Mouse (Mus musculus) heart, embryonic 10.5 days (tissue): ENCODE measurements around the gene Tmem190. TPM values are rescaled to one million over a fixed set of nuclear protein-coding genes. Genes with fewer than 3 reads are reported as not detected.
A peak's percentile ranks its signal among the peaks of the same experiment; 100 is the strongest.
"Not testable (repeated sequence)": the region's sequence is repeated elsewhere in the genome, so short reads cannot be mapped to it uniquely, and the experiment has no call there.

Experiments used
- DNase-seq: peaks from one replicate; pipeline ENCODE4 v3.0.0-alpha.2; 2017; ENCODE audit warnings: low spot score
- H3K27ac ChIP-seq: fragments of 300-500 bp; sonication (generic); 2 replicates; pipeline ENCODE4 v1.5.1; 2016; ENCODE audit warnings: mild to moderate bottlenecking
- H3K27me3 ChIP-seq: fragments of 300-500 bp; sonication (generic); 2 replicates; pipeline ENCODE4 v1.6.1; 2016; ENCODE audit warnings: mild to moderate bottlenecking; ENCODE audit not compliant: poor library complexity, insufficient read depth, severe bottlenecking
- H3K36me3 ChIP-seq: fragments of 300-500 bp; sonication (generic); 2 replicates; pipeline ENCODE4 v1.6.1; 2016; ENCODE audit warnings: mild to moderate bottlenecking, moderate library complexity
- H3K4me1 ChIP-seq: fragments of 300-500 bp; sonication (generic); 2 replicates; pipeline ENCODE4 v1.6.1; 2016; ENCODE audit warnings: mild to moderate bottlenecking
- H3K4me3 ChIP-seq: fragments of 300-500 bp; sonication (generic); 2 replicates; pipeline ENCODE4 v1.5.1; 2016; ENCODE audit warnings: mild to moderate bottlenecking, moderate library complexity
- H3K9me3 ChIP-seq: fragments of 300-500 bp; sonication (generic); 2 replicates; pipeline ENCODE4 v1.6.1; 2016; ENCODE audit warnings: mild to moderate bottlenecking, moderate library complexity
- WGBS: fragments of 180-500 bp; shearing (Covaris S2); methylation state at CpG from one replicate; pipeline ENCODE4 v1.1.7; 2016; 5-methylcytosine and 5-hydroxymethylcytosine counted together
- polyA plus RNA-seq: library from polyadenylated mRNA; unstranded; fragments of >200 nt; fragmentation: Nextera tagmentation; extraction: Ambion mirVana; gene quantifications from 2 replicates; pipeline ENCODE4 v1.2.1, GENCODE M21; 2016

The Tmem190 gene
- polyA plus RNA-seq, 1 experiment from 2014 or later, result 0.34 TPM

GRCm38 (mm10) chr7:4802247-4802646 is 19.5 kb downstream of the Tmem190 start:
- Histone ChIP-seq H3K4me1 (no peaks in the 10 kb centered on the region), H3K27me3 (no peaks in the 10 kb centered on the region), H3K36me3 (peaks cover 33% of the 10 kb centered on the region), H3K9me3 (no peaks in the 10 kb centered on the region), H3K4me3 (no peak overlapping the region), H3K27ac (no peak overlapping the region)
- no peak for DNase-seq

- Histone ChIP-seq H3K27ac (no peak overlapping the region), H3K27me3 (no peaks in the 10 kb centered on the region), H3K36me3 (peaks cover 59% of the 10 kb centered on the region), H3K9me3 (no peaks in the 10 kb centered on the region), H3K4me1 (peaks cover 19% of the 10 kb centered on the region), H3K4me3 (no peak overlapping the region)
- DNase-seq, result no peak
- WGBS, result 85% methylated on average over 7 of the region's 7 CpGs
Measured at GRCm38 (mm10) chr7:4806716-4807115, 24.0 kb downstream of the Tmem190 start.

- H3K4me1 ChIP-seq, result peaks cover 19% of the 10 kb centered on the region
- not testable (repeated sequence) for H3K27me3 ChIP-seq, DNase-seq, H3K9me3 ChIP-seq
- peaks cover 42% of the 10 kb centered on the region for H3K36me3 ChIP-seq
- peak overlapping the region; percentile 99 for H3K27ac ChIP-seq
- peak overlapping the region; percentile 99 for H3K4me3 ChIP-seq
- 36% methylated on average over 10 of the region's 10 CpGs for whole genome bisulfite sequencing
Measured at GRCm38 (mm10) chr7:4811131-4811530, 28.4 kb downstream of the Tmem190 start.

- peak overlapping the region; percentile 99 for H3K4me3 ChIP-seq
- peak; percentile 85 for DNase-seq
- H3K27ac ChIP-seq, result peak overlapping the region; percentile 99
- peaks cover 19% of the 10 kb centered on the region for H3K4me1 ChIP-seq
- under 1% methylated on average over 36 of the region's 36 CpGs for WGBS
- no peaks in the 10 kb centered on the region for H3K9me3 ChIP-seq
- H3K36me3 ChIP-seq, result peaks cover 35% of the 10 kb centered on the region
- no peaks in the 10 kb centered on the region for H3K27me3 ChIP-seq
Measured at GRCm38 (mm10) chr7:4811842-4812302, 29.1 kb downstream of the Tmem190 start.

GRCm38 (mm10) chr7:4812303-4813104 is 29.8 kb downstream of the Tmem190 start, which contains the start of gene Ube2s:
Gene Ube2s, minus strand, starts transcription at chr7:4812590.
- H3K4me1 ChIP-seq, result peaks cover 19% of the 10 kb centered on the region
- no peaks in the 10 kb centered on the region for H3K27me3 ChIP-seq
- under 1% methylated on average over 62 of the region's 62 CpGs for WGBS
- H3K9me3 ChIP-seq, result no peaks in the 10 kb centered on the region
- peak within 1 kb of the TSS; percentile 99 for H3K4me3 ChIP-seq
- peaks cover 28% of the 10 kb centered on the region for H3K36me3 ChIP-seq
- DNase-seq, result peak; percentile 99
- H3K27ac ChIP-seq, result peak within 1 kb of the TSS; percentile 99

- peaks cover 25% of the 10 kb centered on the region for H3K36me3 ChIP-seq
- peak overlapping the region; percentile 99 for H3K27ac ChIP-seq
- H3K4me1 ChIP-seq, result peaks cover 19% of the 10 kb centered on the region
- H3K27me3 ChIP-seq, result no peaks in the 10 kb centered on the region
- H3K4me3 ChIP-seq, result peak overlapping the region; percentile 99
- DNase-seq, result no peak
- WGBS, result 21% methylated on average over 8 of the region's 8 CpGs
- H3K9me3 ChIP-seq, result no peaks in the 10 kb centered on the region
Measured at GRCm38 (mm10) chr7:4813105-4813791, 30.5 kb downstream of the Tmem190 start.

- no peaks in the 10 kb centered on the region; the same call in 1 of the 2 replicates for H3K4me1 ChIP-seq
- H3K36me3 ChIP-seq, result no peaks in the 10 kb centered on the region
- H3K4me3 ChIP-seq, result no peak overlapping the region
- no peak for DNase-seq
- no peak overlapping the region for H3K27ac ChIP-seq
- H3K27me3 ChIP-seq, result no peaks in the 10 kb centered on the region
- H3K9me3 ChIP-seq, result no peaks in the 10 kb centered on the region
Measured at GRCm38 (mm10) chr7:4816559-4816958, 33.8 kb downstream of the Tmem190 start.

- not testable (repeated sequence) for H3K27ac ChIP-seq, H3K4me3 ChIP-seq, H3K27me3 ChIP-seq, H3K36me3 ChIP-seq, H3K9me3 ChIP-seq, DNase-seq
- 84% methylated on average over 7 of the region's 7 CpGs for WGBS
- peaks cover 16% of the 10 kb centered on the region; the same call in 1 of the 2 replicates for H3K4me1 ChIP-seq
Measured at GRCm38 (mm10) chr7:4820925-4821324, 38.2 kb downstream of the Tmem190 start.

- WGBS, result 84% methylated on average over 4 of the region's 4 CpGs
- Histone ChIP-seq H3K4me1 (peaks cover 16% of the 10 kb centered on the region; the same call in 1 of the 2 replicates), H3K36me3 (no peaks in the 10 kb centered on the region)
Measured at GRCm38 (mm10) chr7:4821690-4822089, 39.0 kb downstream of the Tmem190 start.

GRCm38 (mm10) chr7:4822162-4822907 is 39.6 kb downstream of the Tmem190 start:
- Histone ChIP-seq H3K9me3 (no peaks in the 10 kb centered on the region), H3K27ac (peak overlapping the region; percentile 22; the same call in 1 of the 2 replicates), H3K4me1 (peaks cover 16% of the 10 kb centered on the region; the same call in 1 of the 2 replicates), H3K4me3 (no peak overlapping the region), H3K36me3 (no peaks in the 10 kb centered on the region), H3K27me3 (0 out of 2 replicates have a peak, but pooled peaks cover 3% of the 10 kb centered on the region)
- no peak for DNase-seq
- 64% methylated on average over 6 of the region's 6 CpGs for WGBS

More at GRCm38 (mm10) chr7:4821690-4822089, 39.0 kb downstream of the Tmem190 start:
- Histone ChIP-seq H3K4me3 (no peak overlapping the region), H3K27ac (peak overlapping the region; percentile 22; the same call in 1 of the 2 replicates), H3K9me3 (no peaks in the 10 kb centered on the region), H3K27me3 (0 out of 2 replicates have a peak, but pooled peaks cover 3% of the 10 kb centered on the region)
- no peak for DNase-seq

GRCm38 (mm10) chr7:4825365-4825764 is 42.6 kb downstream of the Tmem190 start:
- no peaks in the 10 kb centered on the region for H3K9me3 ChIP-seq
- H3K27me3 ChIP-seq, result peaks cover 17% of the 10 kb centered on the region
- 31% methylated on average over 4 of the region's 4 CpGs for WGBS
- no peaks in the 10 kb centered on the region for H3K36me3 ChIP-seq
- DNase-seq, result no peak
- H3K4me3 ChIP-seq, result no peak overlapping the region
- peaks cover 16% of the 10 kb centered on the region; the same call in 1 of the 2 replicates for H3K4me1 ChIP-seq
- H3K27ac ChIP-seq, result no peak overlapping the region

GRCm38 (mm10) chr7:4830476-4830875 is 47.7 kb downstream of the Tmem190 start:
- Histone ChIP-seq H3K4me1 (no peaks in the 10 kb centered on the region), H3K36me3 (no peaks in the 10 kb centered on the region), H3K27ac (no peak overlapping the region), H3K9me3 (no peaks in the 10 kb centered on the region), H3K27me3 (peaks cover 58% of the 10 kb centered on the region), H3K4me3 (no peak overlapping the region)
- 3% methylated on average over 12 of the region's 12 CpGs for WGBS
- DNase-seq, result no peak
